Mouse (Mus musculus): ENCODE data around the gene Pou6f2. TPM values are rescaled to one million over a fixed set of nuclear protein-coding genes. Genes with fewer than 3 reads are reported as not detected.

Gene Pou6f2
- total RNA-seq (2012; rRNA removed) = 0.09 and 1.5 TPM in 2 replicates

DNA sequence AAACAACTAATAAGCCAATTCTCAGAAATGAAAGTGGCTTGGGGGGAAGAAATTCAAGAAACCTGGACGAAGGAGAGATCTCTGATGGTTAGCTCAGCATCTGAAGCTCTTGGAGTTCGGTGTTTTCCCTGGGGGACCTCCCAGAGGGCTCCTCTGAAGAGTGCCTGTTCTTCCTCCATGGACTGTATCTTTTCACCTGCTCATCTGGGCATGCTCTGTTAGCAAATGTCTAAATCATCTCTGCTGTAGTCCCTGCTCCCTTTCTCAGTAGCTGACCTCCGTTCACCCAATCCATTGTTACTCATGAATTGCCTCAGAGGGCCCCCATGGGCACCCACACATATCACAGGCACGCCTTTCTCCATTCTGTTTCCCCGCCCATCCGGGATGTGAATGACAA lies at the start of gene Pou6f2:
Gene Pou6f2, minus strand, starts transcription at position 101 of the 400 bp plus-strand sequence.
- Histone ChIP-seq H3K36me3 (ENCODE audit: control insufficient read depth, insufficient read depth, low read length, poor library complexity, severe bottlenecking) (no peaks in the 10 kb centered on the region), H3K4me1 (ENCODE audit: control insufficient read depth in 2 of 2, insufficient read depth in 2 of 2, low read length in 2 of 2, poor library complexity in 1 of 2) (no peaks in the 10 kb centered on the region), H3K27ac (ENCODE audit: insufficient read depth, low read depth, low read length, poor library complexity, severe bottlenecking) (no peak within 1 kb of the TSS), H3K9ac (ENCODE audit: insufficient read depth, low read depth, low read length, poor library complexity, severe bottlenecking) (no peak within 1 kb of the TSS), H3K9me3 (ENCODE audit: control insufficient read depth, insufficient read depth, low read depth, low read length) (no peaks in the 10 kb centered on the region), H3K4me3 (ENCODE audit: insufficient read depth in 1 of 2, low read depth in 1 of 2, low read length in 2 of 2, poor library complexity in 1 of 2, severe bottlenecking in 1 of 2) (no peak within 1 kb of the TSS)
- TF ChIP-seq MAFK (IDR thresholded peaks at IDR 0.05; ENCODE audit: insufficient read depth, low read depth, low read length) = no peak
- no peak for TF ChIP-seq ZNF384 (IDR thresholded peaks at IDR 0.05; ENCODE audit: low read depth, low read length)
- no peak for TF ChIP-seq ZC3H11A (IDR thresholded peaks at IDR 0.05; ENCODE audit: borderline replicate concordance, low read depth, low read length)
- TF ChIP-seq CHD2 (IDR thresholded peaks at IDR 0.05; ENCODE audit: low read depth, low read length) = no peak
- no peak for TF ChIP-seq HCFC1 (IDR thresholded peaks at IDR 0.05; ENCODE audit: borderline replicate concordance, insufficient read depth, low read length)
- no peak for DNase-seq (ENCODE audit: low read depth, low spot score)
- in situ Hi-C loops (cut with MboI; ENCODE audit: low sequenced_read_pairs in 2 of 2, unreplicated experiment in 2 of 2) = no loop called here

- Histone ChIP-seq H3K36me3 (ENCODE audit: control insufficient read depth, insufficient read depth, low read length, poor library complexity, severe bottlenecking) (no peaks in the 10 kb centered on the region), H3K4me3 (ENCODE audit: insufficient read depth in 1 of 2, low read depth in 1 of 2, low read length in 2 of 2, poor library complexity in 1 of 2, severe bottlenecking in 1 of 2) (no peak overlapping the region), H3K9me3 (ENCODE audit: control insufficient read depth, insufficient read depth, low read depth, low read length) (no peaks in the 10 kb centered on the region), H3K4me1 (ENCODE audit: control insufficient read depth in 2 of 2, insufficient read depth in 2 of 2, low read length in 2 of 2, poor library complexity in 1 of 2) (no peaks in the 10 kb centered on the region), H3K27ac (ENCODE audit: insufficient read depth, low read depth, low read length, poor library complexity, severe bottlenecking) (no peak overlapping the region), H3K9ac (ENCODE audit: insufficient read depth, low read depth, low read length, poor library complexity, severe bottlenecking) (no peak overlapping the region)
- DNase-seq (ENCODE audit: low read depth, low spot score) = no peak
- no peak for TF ChIP-seq CHD2 (IDR thresholded peaks at IDR 0.05; ENCODE audit: low read depth, low read length)
- no peak for TF ChIP-seq ZNF384 (IDR thresholded peaks at IDR 0.05; ENCODE audit: low read depth, low read length)
- no peak for TF ChIP-seq HCFC1 (IDR thresholded peaks at IDR 0.05; ENCODE audit: borderline replicate concordance, insufficient read depth, low read length)
- no peak for TF ChIP-seq MAFK (IDR thresholded peaks at IDR 0.05; ENCODE audit: insufficient read depth, low read depth, low read length)
- in situ Hi-C loops (cut with MboI; ENCODE audit: low sequenced_read_pairs in 2 of 2, unreplicated experiment in 2 of 2) = no loop called here
These were observed 42.4 kb upstream of the Pou6f2 start for GRCm38 (mm10) chr13:18439858-18440257.

- DNase-seq (ENCODE audit: low read depth, low spot score) = no peak
- no peak overlapping the region for H3K9ac ChIP-seq (ENCODE audit: insufficient read depth, low read depth, low read length, poor library complexity, severe bottlenecking)
- no peaks in the 10 kb centered on the region for H3K4me1 ChIP-seq (ENCODE audit: control insufficient read depth in 2 of 2, insufficient read depth in 2 of 2, low read length in 2 of 2, poor library complexity in 1 of 2)
- no peaks in the 10 kb centered on the region for H3K36me3 ChIP-seq (ENCODE audit: control insufficient read depth, insufficient read depth, low read length, poor library complexity, severe bottlenecking)
- H3K27ac ChIP-seq (ENCODE audit: insufficient read depth, low read depth, low read length, poor library complexity, severe bottlenecking) = no peak overlapping the region
- H3K9me3 ChIP-seq (ENCODE audit: control insufficient read depth, insufficient read depth, low read depth, low read length) = no peaks in the 10 kb centered on the region
- TF ChIP-seq ZC3H11A (IDR thresholded peaks at IDR 0.05; ENCODE audit: borderline replicate concordance, low read depth, low read length) (no peak), ZNF384 (IDR thresholded peaks at IDR 0.05; ENCODE audit: low read depth, low read length) (no peak), MAFK (IDR thresholded peaks at IDR 0.05; ENCODE audit: insufficient read depth, low read depth, low read length) (no peak), CHD2 (IDR thresholded peaks at IDR 0.05; ENCODE audit: low read depth, low read length) (no peak), HCFC1 (IDR thresholded peaks at IDR 0.05; ENCODE audit: borderline replicate concordance, insufficient read depth, low read length) (no peak)
- H3K4me3 ChIP-seq (ENCODE audit: insufficient read depth in 1 of 2, low read depth in 1 of 2, low read length in 2 of 2, poor library complexity in 1 of 2, severe bottlenecking in 1 of 2) = no peak overlapping the region
- in situ Hi-C loops (cut with MboI; ENCODE audit: low sequenced_read_pairs in 2 of 2, unreplicated experiment in 2 of 2) = no loop called here
These were observed 9.8 kb downstream of the Pou6f2 start for GRCm38 (mm10) chr13:18387673-18388072.

DNA sequence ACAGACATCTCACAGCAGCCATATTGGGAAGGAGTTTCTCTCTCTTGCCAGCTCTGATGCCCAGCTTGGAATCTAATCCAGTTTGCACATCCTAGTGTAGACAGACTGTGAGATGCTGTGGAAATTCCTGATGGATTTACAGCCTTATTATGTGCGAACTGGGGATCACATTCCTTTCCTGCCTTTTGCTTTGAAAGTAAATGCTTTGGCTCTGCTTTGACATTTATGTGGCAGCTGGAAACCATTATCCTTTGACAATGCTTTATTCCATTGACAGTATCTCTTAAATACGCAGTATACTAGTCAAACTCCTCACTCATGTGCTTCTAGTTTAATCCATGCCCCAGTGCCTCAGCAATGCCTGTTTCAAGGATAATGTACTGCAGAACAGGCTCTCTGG lies 34.1 kb downstream of the Pou6f2 start:
- no peak for TF ChIP-seq ZC3H11A (IDR thresholded peaks at IDR 0.05; ENCODE audit: borderline replicate concordance, low read depth, low read length)
- TF ChIP-seq CHD2 (IDR thresholded peaks at IDR 0.05; ENCODE audit: low read depth, low read length) = no peak
- TF ChIP-seq HCFC1 (IDR thresholded peaks at IDR 0.05; ENCODE audit: borderline replicate concordance, insufficient read depth, low read length) = no peak
- no peak for TF ChIP-seq MAFK (IDR thresholded peaks at IDR 0.05; ENCODE audit: insufficient read depth, low read depth, low read length)
- no peak for TF ChIP-seq ZNF384 (IDR thresholded peaks at IDR 0.05; ENCODE audit: low read depth, low read length)
- no peaks in the 10 kb centered on the region for H3K4me1 ChIP-seq (ENCODE audit: control insufficient read depth in 2 of 2, insufficient read depth in 2 of 2, low read length in 2 of 2, poor library complexity in 1 of 2)
- in situ Hi-C loops (cut with MboI; ENCODE audit: low sequenced_read_pairs in 2 of 2, unreplicated experiment in 2 of 2) = no loop called here
- DNase-seq (ENCODE audit: low read depth, low spot score) = no peak
- H3K9me3 ChIP-seq (ENCODE audit: control insufficient read depth, insufficient read depth, low read depth, low read length) = no peaks in the 10 kb centered on the region
- no peaks in the 10 kb centered on the region for H3K36me3 ChIP-seq (ENCODE audit: control insufficient read depth, insufficient read depth, low read length, poor library complexity, severe bottlenecking)
- no peak overlapping the region for H3K27ac ChIP-seq (ENCODE audit: insufficient read depth, low read depth, low read length, poor library complexity, severe bottlenecking)
- no peak overlapping the region for H3K4me3 ChIP-seq (ENCODE audit: insufficient read depth in 1 of 2, low read depth in 1 of 2, low read length in 2 of 2, poor library complexity in 1 of 2, severe bottlenecking in 1 of 2)
- no peak overlapping the region for H3K9ac ChIP-seq (ENCODE audit: insufficient read depth, low read depth, low read length, poor library complexity, severe bottlenecking)

All from ES-E14 (cell line).